Mouse (Mus musculus) ES-E14 (cell line): ENCODE data around the gene Dmrt2. TPM values are rescaled to one million over a fixed set of nuclear protein-coding genes. Genes with fewer than 3 reads are reported as not detected.

Source experiments
- DNase-seq: peaks from one replicate; pipeline ENCODE4 v3.0.0-alpha.2; 2013; ENCODE audit warnings: low read depth, low spot score
- H3K27ac ChIP-seq: 2 replicates; pipeline ENCODE4 v1.5.1; 2012; ENCODE audit warnings: low read depth, mild to moderate bottlenecking, low read length, moderate library complexity, mixed read lengths; ENCODE audit not compliant: poor library complexity, insufficient read depth, severe bottlenecking
- H3K36me3 ChIP-seq: 2 replicates; pipeline ENCODE4 v1.6.1; 2012; ENCODE audit warnings: mild to moderate bottlenecking, low read length, moderate library complexity, mixed read lengths; ENCODE audit not compliant: control insufficient read depth, poor library complexity, insufficient read depth, severe bottlenecking
- H3K4me1 ChIP-seq, 2 experiments: fragments of 150-350 bp in 1 of 2; sonication (generic) in 1 of 2; 2 replicates each; pipeline ENCODE4 v1.6.1; 2012; ENCODE audit warnings: low read length in 2 of 2, mild to moderate bottlenecking in 1 of 2, mixed read lengths in 1 of 2; ENCODE audit not compliant: control insufficient read depth in 2 of 2, insufficient read depth in 2 of 2, poor library complexity in 1 of 2
- H3K4me3 ChIP-seq, 2 experiments: fragments of 150-350 bp in 1 of 2; sonication (generic) in 1 of 2; 2 replicates each; pipeline ENCODE4 v1.5.1; 2012; ENCODE audit warnings: low read length in 2 of 2, low read depth in 1 of 2, mild to moderate bottlenecking in 1 of 2, mixed read lengths in 1 of 2; ENCODE audit not compliant: insufficient read depth in 1 of 2, poor library complexity in 1 of 2, severe bottlenecking in 1 of 2
- H3K9ac ChIP-seq: 2 replicates; pipeline ENCODE4 v1.6.1; 2012; ENCODE audit warnings: low read depth, mild to moderate bottlenecking, low read length, mixed read lengths; ENCODE audit not compliant: poor library complexity, insufficient read depth, severe bottlenecking
- H3K9me3 ChIP-seq: fragments of 150-350 bp; sonication (generic); 2 replicates; pipeline ENCODE4 v1.6.1; 2012; ENCODE audit warnings: low read depth, mild to moderate bottlenecking, low read length; ENCODE audit not compliant: control insufficient read depth, insufficient read depth
- CHD2 ChIP-seq: IDR thresholded peaks from 2 replicates; pipeline ENCODE4 v1.6.1; 2014; ENCODE audit warnings: mild to moderate bottlenecking, low read depth, low read length, inconsistent platforms
- HCFC1 ChIP-seq: IDR thresholded peaks from 2 replicates; pipeline ENCODE4 v1.6.1; 2012; ENCODE audit warnings: low read length, inconsistent platforms, borderline replicate concordance; ENCODE audit not compliant: insufficient read depth
- MAFK ChIP-seq: IDR thresholded peaks from 2 replicates; pipeline ENCODE4 v1.6.1; 2014; ENCODE audit warnings: mild to moderate bottlenecking, low read depth, low read length, inconsistent platforms; ENCODE audit not compliant: insufficient read depth
- ZC3H11A ChIP-seq: IDR thresholded peaks from 2 replicates; pipeline ENCODE4 v1.6.1; 2012; ENCODE audit warnings: low read depth, mild to moderate bottlenecking, inconsistent platforms, low read length, borderline replicate concordance
- ZNF384 ChIP-seq: IDR thresholded peaks from 2 replicates; pipeline ENCODE4 v1.6.1; 2012; ENCODE audit warnings: low read depth, low read length, inconsistent platforms
- in situ Hi-C, 2 experiments: fragments of 600-800 bp; cut with MboI; formaldehyde crosslinking; loops; one replicate each; pipeline ENCODE4 v1.15.1; 2025; ENCODE audit warnings: low sequenced_read_pairs in 2 of 2, inconsistent platforms in 1 of 2; ENCODE audit not compliant: unreplicated experiment in 2 of 2
- total RNA-seq: library from RNA; depleted of rRNA; stranded (reverse); fragments of 300-350 nt; gene quantifications from 2 replicates; pipeline ENCODE4 v1.2.3, GENCODE M21; 2012

Dmrt2 gene
- total RNA-seq, 1 experiment, result 0.31 TPM

DNA sequence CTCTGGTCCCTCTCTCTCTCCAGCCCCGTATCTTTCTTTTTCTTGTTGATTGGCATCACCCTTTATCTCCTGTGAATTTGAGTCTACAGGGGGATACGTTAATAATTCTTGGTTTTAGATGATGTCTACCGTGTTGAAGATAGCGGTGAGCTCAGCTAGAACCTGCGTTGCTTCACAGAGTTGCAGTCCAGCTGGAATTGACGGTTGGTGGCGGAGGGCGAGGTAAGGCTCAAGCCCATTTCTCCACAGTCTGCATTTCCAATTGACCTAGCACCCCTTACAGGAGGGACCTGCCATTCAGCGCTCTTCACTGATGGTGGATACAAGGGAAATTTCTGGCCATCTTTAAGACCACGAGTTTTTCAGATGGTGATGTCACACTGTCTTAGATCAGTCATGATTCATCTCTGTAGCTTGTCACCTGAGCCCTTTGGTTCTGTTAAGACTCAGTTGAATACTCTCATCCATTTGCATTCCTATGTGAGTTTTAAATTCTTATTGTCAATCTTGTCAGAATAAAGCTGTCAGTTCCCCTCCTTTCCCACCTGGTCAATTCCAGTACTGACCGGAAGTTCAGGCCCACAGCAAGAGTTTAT, 33.3 kb upstream of the Dmrt2 start:
- H3K9me3 ChIP-seq, result no peaks in the 10 kb centered on the region
- no peak for TF ChIP-seq ZNF384
- no peak for TF ChIP-seq ZC3H11A
- no peak for TF ChIP-seq MAFK
- no peak for TF ChIP-seq HCFC1
- TF ChIP-seq CHD2, result no peak
- no peaks in the 10 kb centered on the region for H3K36me3 ChIP-seq
- no peak overlapping the region for H3K9ac ChIP-seq
- H3K4me3 ChIP-seq, result no peak overlapping the region
- in situ Hi-C loops, result loop anchor here (10.0 to 25.0 kb wide), 3 partner anchors 94 to 534 kb away; no protein-coding TSS in a partner anchor
- H3K27ac ChIP-seq, result no peak overlapping the region
- DNase-seq, result no peak
- 0 out of 4 replicates have a peak, but pooled peaks cover 0 to 2% of the 10 kb centered on the region in 2 experiments for H3K4me1 ChIP-seq

DNA sequence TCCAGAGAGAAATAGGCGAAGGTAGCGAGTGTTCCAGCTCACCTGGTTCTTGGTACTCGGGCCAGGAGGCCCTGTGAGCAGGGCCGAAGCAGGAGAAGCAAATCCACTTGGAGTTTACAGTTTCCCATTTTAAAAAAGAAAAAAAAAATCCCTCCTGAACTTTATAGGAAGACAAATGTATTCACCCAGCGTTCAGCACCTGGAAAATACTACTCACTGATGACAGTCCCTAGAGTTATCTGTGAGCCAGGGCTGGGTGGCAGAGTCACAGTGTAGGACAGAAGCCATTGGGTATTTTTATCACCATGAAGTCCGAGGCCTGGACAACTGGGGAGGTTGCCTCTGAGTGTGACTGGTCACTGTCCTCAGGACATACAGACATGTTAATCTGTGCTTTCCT, 30.4 kb upstream of the Dmrt2 start:
- Histone ChIP-seq H3K27ac (no peak overlapping the region), H3K4me3 (no peak overlapping the region), H3K4me1 (no peaks in the 10 kb centered on the region), H3K36me3 (no peaks in the 10 kb centered on the region), H3K9ac (no peak overlapping the region), H3K9me3 (no peaks in the 10 kb centered on the region)
- no peak for DNase-seq
- no peak for TF ChIP-seq ZC3H11A
- no peak for TF ChIP-seq ZNF384
- no peak for TF ChIP-seq MAFK
- no peak for TF ChIP-seq CHD2
- no peak for TF ChIP-seq HCFC1
- in situ Hi-C loops, result loop anchor here (25.0 kb wide), 1 partner anchor 304 kb away; no protein-coding TSS in a partner anchor

DNA sequence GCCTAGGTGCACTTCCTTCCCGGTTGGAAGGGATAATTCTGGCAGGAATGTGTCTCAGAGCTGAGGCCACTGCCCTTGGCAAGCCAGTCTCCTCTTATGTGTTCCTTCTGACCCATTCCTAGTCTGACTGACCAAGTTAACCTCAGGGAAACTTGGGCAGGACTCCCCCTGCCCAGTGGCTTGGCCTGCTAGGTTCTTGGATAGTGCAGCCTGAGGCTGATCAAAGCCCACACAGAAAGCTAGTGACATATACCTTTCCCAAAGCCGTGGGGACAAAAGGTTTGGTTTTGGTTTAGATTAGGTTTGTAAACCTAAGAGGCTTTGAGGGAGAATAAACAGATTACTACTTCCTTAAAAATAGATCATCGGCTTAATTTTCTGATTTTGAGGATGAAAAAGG, 25.1 kb upstream of the Dmrt2 start:
- in situ Hi-C loops, result loop anchor here (25.0 kb wide), 1 partner anchor 310 kb away; no protein-coding TSS in a partner anchor
- H3K36me3 ChIP-seq, result no peaks in the 10 kb centered on the region
- no peak for DNase-seq
- H3K4me1 ChIP-seq, result no peaks in the 10 kb centered on the region
- TF ChIP-seq HCFC1 (no peak), CHD2 (no peak), ZNF384 (no peak), MAFK (no peak), ZC3H11A (no peak)
- no peak overlapping the region for H3K27ac ChIP-seq
- no peak overlapping the region for H3K9ac ChIP-seq
- H3K4me3 ChIP-seq, result no peak overlapping the region
- H3K9me3 ChIP-seq, result no peaks in the 10 kb centered on the region

- H3K4me3 ChIP-seq, result no peak overlapping the region
- H3K36me3 ChIP-seq, result no peaks in the 10 kb centered on the region
- no peak overlapping the region for H3K27ac ChIP-seq
- no peak overlapping the region for H3K9ac ChIP-seq
- in situ Hi-C loops, result loop anchor here (25.0 kb wide), 1 partner anchor 311 kb away; no protein-coding TSS in a partner anchor
- DNase-seq, result no peak
- H3K9me3 ChIP-seq, result no peaks in the 10 kb centered on the region
- TF ChIP-seq ZC3H11A (no peak), MAFK (no peak), CHD2 (no peak), HCFC1 (no peak)
- no peaks in the 10 kb centered on the region for H3K4me1 ChIP-seq
Observed at GRCm38 (mm10) chr19:25648701-25649100, 23.5 kb upstream of the Dmrt2 start.

GRCm38 (mm10) chr19:25650474-25650873, 21.7 kb upstream of the Dmrt2 start:
- H3K27ac ChIP-seq, result no peak overlapping the region
- H3K4me3 ChIP-seq, result no peak overlapping the region
- no peak for TF ChIP-seq ZNF384
- TF ChIP-seq MAFK, result no peak
- TF ChIP-seq CHD2, result no peak
- TF ChIP-seq ZC3H11A, result no peak
- TF ChIP-seq HCFC1, result no peak
- H3K4me1 ChIP-seq, result no peaks in the 10 kb centered on the region
- no peaks in the 10 kb centered on the region for H3K9me3 ChIP-seq
- H3K36me3 ChIP-seq, result no peaks in the 10 kb centered on the region
- DNase-seq, result no peak
- no peak overlapping the region for H3K9ac ChIP-seq
- in situ Hi-C loops, result no loop called here
